Mouse (Mus musculus) frontal cortex, adult 2 months (tissue): ENCODE data around the gene Tmem262. TPM values are rescaled to one million over a fixed set of nuclear protein-coding genes. Genes with fewer than 3 reads are reported as not detected.
A peak's percentile ranks its signal among the peaks of the same experiment; 100 is the strongest.

Experiments used
- DNase-seq, 2 experiments: peaks; one replicate each; pipeline ENCODE4 v3.0.0; 2022; ENCODE audit warnings: low spot score in 1 of 2; ENCODE audit errors: extremely low spot score in 1 of 2
- polyA plus RNA-seq: library from polyadenylated mRNA; depleted of rRNA; stranded (reverse); fragments of >200 nt; gene quantifications from 2 replicates; pipeline ENCODE4 v1.2.3, GENCODE M21; 2012

Tmem262 gene
- polyA plus RNA-seq, 1 experiment: not detected

- no peak for DNase-seq
Observed at GRCm38 (mm10) chr19:6094119-6094518, 14.3 kb downstream of the Tmem262 start, which contains the start of gene AC131692.1. Gene AC131692.1, plus strand, starts transcription at chr19:6094419.

- no peak for DNase-seq
Observed at GRCm38 (mm10) chr19:6097847-6098246, 18.0 kb downstream of the Tmem262 start.

- no peak for DNase-seq
Observed at GRCm38 (mm10) chr19:6101186-6101585, 21.4 kb downstream of the Tmem262 start.

- no peak for DNase-seq
Observed at GRCm38 (mm10) chr19:6102169-6102853, 22.5 kb downstream of the Tmem262 start.

- DNase-seq: no peak
Observed at GRCm38 (mm10) chr19:6104476-6104875, 24.6 kb downstream of the Tmem262 start.

- DNase-seq: no peak
Observed at GRCm38 (mm10) chr19:6105586-6105985, 25.8 kb downstream of the Tmem262 start, which contains the start of gene Naaladl1. Gene Naaladl1, plus strand, starts transcription at chr19:6105782.

- DNase-seq: no peak
Observed at GRCm38 (mm10) chr19:6113116-6113515, 33.3 kb downstream of the Tmem262 start.

GRCm38 (mm10) chr19:6116113-6116850 is 36.4 kb downstream of the Tmem262 start:
- peak in 1 of 2 experiments; percentile 25 for DNase-seq

GRCm38 (mm10) chr19:6117346-6117985 is 37.6 kb downstream of the Tmem262 start:
- DNase-seq: peak in 1 of 2 experiments; percentile 28

- peak; percentile 81 to 94 for DNase-seq
Observed at GRCm38 (mm10) chr19:6117986-6118676, 38.3 kb downstream of the Tmem262 start, which contains the start of gene Sac3d1. Gene Sac3d1, minus strand, starts transcription at chr19:6118650.

- DNase-seq: no peak
Observed at GRCm38 (mm10) chr19:6118677-6119185, 38.9 kb downstream of the Tmem262 start.

GRCm38 (mm10) chr19:6121761-6122160 is 41.9 kb downstream of the Tmem262 start:
- DNase-seq: no peak

- no peak for DNase-seq
Observed at GRCm38 (mm10) chr19:6123330-6123729, 43.5 kb downstream of the Tmem262 start.

GRCm38 (mm10) chr19:6124898-6125297 is 45.1 kb downstream of the Tmem262 start:
- no peak for DNase-seq

GRCm38 (mm10) chr19:6126289-6126688 is 46.5 kb downstream of the Tmem262 start:
- DNase-seq: peak in 1 of 2 experiments; percentile 71

- DNase-seq: no peak
Observed at GRCm38 (mm10) chr19:6126789-6127580, 47.2 kb downstream of the Tmem262 start.

GRCm38 (mm10) chr19:6127760-6128341 is 48.0 kb downstream of the Tmem262 start, which contains the start of gene Snx15:
Gene Snx15, minus strand, starts transcription at chr19:6128304.
- DNase-seq: peak; percentile 95 to 97
